In genomic region chr6:127241693-127242425, GRCm38 (mm10) we compare ENCODE assay signal across 25 mouse cellular contexts.
"Had no signal": no experiment of that assay in that cellular context is flagged by ENCODE, and none has a peak within 500 bp of the region (broad histone marks: within the 10 kb centered on the region; RNA-seq: fewer than 3 reads in every experiment).

No protein-coding gene starts in this region.

- H3K9me3 ChIP-seq: heart, embryonic 13.5 days; heart, embryonic 15.5 days; hindbrain, embryonic 13.5 days; hindbrain, embryonic 15.5 days; intestine, embryonic 15.5 days; limb, embryonic 15.5 days; liver, embryonic 12.5 days had no signal

- H3K4me1 ChIP-seq: heart, embryonic 13.5 days; heart, embryonic 15.5 days; hindbrain, embryonic 13.5 days; hindbrain, embryonic 15.5 days; intestine, embryonic 15.5 days had no signal

- ATAC-seq: hindbrain, postnatal 0 days; inflammation-experienced regulatory T-cells, adult 6 months; intestine, embryonic 15.5 days; intestine, postnatal 0 days; liver, embryonic 12.5 days had no signal

- DNase-seq: gastrocnemius, postnatal 14 days; gastrocnemius, postnatal 36 days; heart, adult 11 months; heart, adult 2 months; heart, postnatal 14 days; heart, postnatal 36 days; kidney, adult 18-20 months; kidney, adult 8-10 months; kidney, postnatal 10 days; kidney, postnatal 25 days; kidney, postnatal 4 days had no signal

- H3K9ac ChIP-seq: heart, embryonic 13.5 days; heart, embryonic 15.5 days; hindbrain, embryonic 13.5 days; hindbrain, embryonic 15.5 days; intestine, embryonic 15.5 days; limb, embryonic 15.5 days; liver, embryonic 12.5 days; liver, embryonic 14.5 days had no signal

- H3K4me3 ChIP-seq: heart, adult 2 months; heart, embryonic 13.5 days; heart, embryonic 15.5 days; hindbrain, embryonic 13.5 days; hindbrain, embryonic 15.5 days; intestine, embryonic 15.5 days; layer of hippocampus, adult 2 months; left cerebral cortex, adult 2 months; limb, embryonic 15.5 days; liver, embryonic 12.5 days had no signal

- H3K27ac ChIP-seq: heart, adult 2 months; heart, embryonic 13.5 days; heart, embryonic 15.5 days; hindbrain, embryonic 13.5 days; hindbrain, embryonic 15.5 days; hindbrain, postnatal 0 days; intestine, embryonic 15.5 days; layer of hippocampus, adult 2 months; left cerebral cortex, adult 2 months; limb, embryonic 15.5 days; liver, embryonic 12.5 days; liver, embryonic 14.5 days had no signal

- H3K27me3 ChIP-seq: heart, embryonic 15.5 days; hindbrain, embryonic 15.5 days; intestine, embryonic 15.5 days; limb, embryonic 15.5 days; liver, embryonic 12.5 days had no signal

- H3K36me3 ChIP-seq: heart, embryonic 13.5 days; heart, embryonic 15.5 days; hindbrain, embryonic 13.5 days; hindbrain, embryonic 15.5 days; intestine, embryonic 15.5 days; limb, embryonic 15.5 days; liver, embryonic 12.5 days had no signal

- H3K4me2 ChIP-seq: heart, embryonic 11.5 days; heart, embryonic 13.5 days; heart, embryonic 15.5 days; hindbrain, embryonic 13.5 days; hindbrain, embryonic 15.5 days; intestine, embryonic 15.5 days; limb, embryonic 15.5 days; liver, embryonic 12.5 days had no signal
